Mouse (Mus musculus): ENCODE measurements around the gene Ppfia1.

Ppfia1 gene

DNA sequence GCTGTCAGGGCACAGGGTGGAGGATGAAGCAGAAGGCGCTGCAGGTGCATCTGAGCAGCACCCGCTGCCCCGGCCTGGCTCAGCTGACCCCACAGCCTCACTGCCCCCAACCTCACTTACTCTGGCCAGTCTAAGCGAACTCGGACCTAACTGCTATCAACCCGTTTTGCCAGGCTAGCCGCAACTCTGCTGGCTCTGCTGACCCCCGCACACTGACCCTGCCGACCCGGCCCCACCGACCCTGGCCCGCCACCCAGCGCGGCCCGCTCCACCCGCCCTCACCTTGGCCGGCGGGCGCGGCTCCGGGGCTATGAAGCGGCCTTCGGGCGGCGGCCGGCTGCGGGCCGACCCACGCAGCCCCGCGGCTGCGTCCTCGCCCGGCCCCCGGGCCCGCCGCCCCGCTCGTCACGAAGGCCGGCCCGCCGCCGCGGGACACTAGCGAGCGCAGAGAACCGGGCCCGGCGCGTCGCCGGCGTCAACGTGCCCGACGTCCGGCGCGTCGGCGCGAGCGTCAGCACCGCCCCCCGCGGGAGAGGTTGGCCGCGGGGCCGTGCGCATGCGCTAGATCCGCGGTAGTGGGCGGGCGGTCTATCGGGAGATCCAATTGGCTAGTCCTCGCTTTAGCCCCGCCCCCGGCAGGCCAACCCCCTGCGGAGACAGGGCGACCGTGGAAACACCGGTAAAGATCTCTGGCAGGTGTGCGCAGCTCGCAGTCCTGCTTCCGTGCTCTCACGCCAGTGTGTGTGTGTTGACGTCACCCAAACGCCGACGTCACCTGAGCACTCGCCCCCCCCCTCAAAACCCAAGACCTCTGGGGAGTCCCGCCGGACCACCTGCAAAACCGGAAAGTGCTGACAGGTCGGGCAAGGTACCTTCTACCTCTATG is at the start of gene Ppfia1:
Gene Ppfia1 (minus strand): TSS at position 493 of the 886 bp plus-strand sequence.
- peak; percentile 91 to 97 for DNase-seq (ENCODE audit: low spot score in 2 of 2)

DNA sequence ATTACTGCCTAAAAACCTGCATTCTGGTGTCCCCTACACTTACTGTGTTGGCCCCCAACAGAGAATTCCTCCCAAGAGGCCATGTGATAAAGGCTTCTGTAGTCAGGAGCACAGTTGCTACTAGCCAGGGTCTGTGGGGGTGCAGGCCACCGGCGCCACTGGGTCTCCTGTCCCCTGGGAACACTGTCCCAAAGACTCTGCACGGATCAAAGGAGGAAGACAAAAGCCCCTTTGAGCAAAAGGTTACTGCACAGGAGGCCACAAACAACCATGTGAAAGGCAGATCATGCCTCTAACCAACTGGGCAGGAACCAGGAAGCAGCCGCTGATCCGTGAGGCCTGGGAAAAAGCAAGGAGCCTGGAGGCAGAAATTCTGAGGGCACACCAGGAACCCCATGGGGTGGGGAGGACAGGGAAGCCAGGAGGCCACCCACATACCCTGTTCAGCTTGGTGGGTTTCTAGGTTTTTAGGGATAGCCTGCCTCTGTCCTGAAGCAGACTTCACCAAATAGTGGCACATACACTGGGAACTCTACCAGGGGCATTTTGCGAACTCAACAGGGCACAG is 46.9 kb upstream of the Ppfia1 start:
- no peak for DNase-seq (ENCODE audit: low spot score in 2 of 2)

DNA sequence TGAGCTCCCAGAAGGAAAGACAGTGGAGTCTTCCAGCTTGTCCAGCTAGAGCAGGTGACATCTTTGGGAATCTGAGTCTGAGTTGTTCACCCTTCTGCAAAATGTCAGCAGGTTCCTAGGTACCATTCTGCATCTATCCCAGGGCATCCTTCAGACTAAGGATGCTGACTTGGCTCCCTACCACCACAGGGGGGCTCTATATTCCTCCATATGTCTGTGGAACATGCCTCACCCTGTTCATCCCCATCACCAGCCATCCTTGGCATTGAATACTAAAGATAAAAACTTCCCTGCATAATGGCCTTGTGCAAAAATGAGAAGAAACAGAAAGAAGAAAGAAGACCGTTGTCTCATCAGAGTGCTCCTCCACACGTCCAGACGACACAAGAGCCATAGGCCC is 36.0 kb upstream of the Ppfia1 start:
- no peak for DNase-seq (ENCODE audit: low spot score in 2 of 2)

DNA sequence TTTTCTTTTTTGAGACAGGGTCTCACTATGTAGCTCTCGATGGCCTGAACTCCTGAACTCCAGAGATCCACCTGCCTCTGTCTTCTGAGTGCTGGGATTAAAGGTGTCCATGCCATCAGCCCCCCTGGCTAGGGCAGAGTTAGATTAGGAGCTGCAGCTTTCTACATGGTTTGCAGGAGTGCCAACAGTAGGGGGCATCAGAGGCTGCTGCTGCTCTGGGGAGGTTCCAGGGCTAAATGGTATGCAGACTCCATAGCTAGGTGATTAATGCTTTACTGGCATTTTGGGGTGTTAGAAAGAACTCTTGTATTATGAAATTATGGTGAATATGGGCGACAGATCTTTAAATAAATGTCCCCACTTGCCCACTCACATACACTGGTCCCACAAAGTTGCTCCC is 33.8 kb upstream of the Ppfia1 start:
- peak; percentile 39 to 42 for DNase-seq (ENCODE audit: low spot score in 2 of 2)

DNA sequence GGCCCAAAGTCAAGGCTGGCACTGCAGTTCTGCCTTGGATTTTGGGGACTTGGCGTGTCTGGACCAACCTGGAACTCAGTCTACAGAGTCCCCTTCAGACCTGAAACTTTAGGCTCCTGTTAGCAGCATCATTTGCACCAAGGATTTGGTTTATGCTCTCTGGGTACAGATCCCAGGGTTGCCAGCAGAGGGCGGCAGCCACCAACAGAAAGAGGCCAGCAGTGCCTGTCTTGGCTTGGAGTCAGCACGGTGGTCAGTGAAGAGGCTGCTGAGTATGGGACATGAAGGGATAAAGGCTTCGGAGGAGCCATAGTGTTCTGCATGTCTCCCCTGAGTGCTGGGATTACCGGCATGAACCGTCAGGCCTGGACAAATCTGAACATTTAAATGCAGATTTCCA is 32.1 kb upstream of the Ppfia1 start:
- peak; percentile 53 to 56 for DNase-seq (ENCODE audit: low spot score in 2 of 2)

DNA sequence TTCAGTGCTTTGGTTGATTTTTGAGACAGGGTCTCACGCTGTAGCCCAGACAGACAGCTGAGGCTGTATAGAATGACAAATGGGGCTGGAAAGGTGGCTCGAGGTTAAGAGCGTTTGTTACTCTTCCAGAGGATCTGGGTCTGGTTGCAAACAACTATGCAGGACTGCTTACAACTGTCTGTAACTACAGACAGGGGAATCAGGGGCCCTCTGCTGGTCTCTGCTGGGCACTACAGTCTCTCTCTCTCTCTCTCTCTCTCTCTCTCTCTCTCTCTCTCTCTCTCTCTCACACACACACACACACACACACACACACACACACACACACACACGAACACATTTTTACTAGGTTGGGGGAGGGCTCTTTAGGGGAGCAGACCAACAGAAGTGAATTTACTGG is 30.1 kb upstream of the Ppfia1 start:
- DNase-seq (ENCODE audit: low spot score in 2 of 2) = peak in 1 of 2 experiments; percentile 21

DNA sequence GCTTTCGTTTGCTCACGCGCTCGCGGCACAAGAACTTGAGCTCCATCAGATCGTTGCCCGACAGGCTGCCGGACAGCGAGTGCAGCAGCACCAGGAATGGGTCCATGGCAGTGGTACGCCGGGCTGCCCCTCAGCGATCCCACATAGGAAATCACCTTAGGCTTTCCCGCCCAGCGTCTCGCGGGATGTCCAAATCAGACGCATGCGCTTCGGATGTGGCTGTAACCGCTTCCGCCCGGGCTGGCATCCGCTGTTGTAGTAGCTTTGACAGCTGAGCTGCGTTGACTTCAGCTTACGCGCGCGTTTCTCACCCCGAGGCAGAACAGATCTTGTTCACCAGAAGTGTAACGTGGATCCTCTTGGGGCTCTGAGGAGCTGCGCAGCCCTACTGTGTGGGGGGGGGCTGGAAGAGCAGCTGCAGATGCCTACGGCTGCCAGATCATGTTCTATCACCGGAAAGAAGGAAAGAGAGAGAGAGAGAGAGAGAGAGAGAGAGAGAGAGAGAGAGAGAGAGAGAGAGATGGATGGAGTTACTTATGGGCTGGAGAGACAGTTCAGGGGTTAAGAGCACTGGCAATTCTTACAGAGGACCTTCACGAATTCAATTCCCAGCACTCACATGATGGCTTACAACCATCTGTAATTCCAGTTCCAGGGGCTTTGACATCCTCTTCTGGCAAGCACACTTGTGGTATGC is 28.9 kb upstream of the Ppfia1 start, which contains the start of gene Fadd:
Gene Fadd (minus strand): TSS at position 180 of the 697 bp plus-strand sequence.
- DNase-seq (ENCODE audit: low spot score in 2 of 2) = peak; percentile 89 to 93

DNA sequence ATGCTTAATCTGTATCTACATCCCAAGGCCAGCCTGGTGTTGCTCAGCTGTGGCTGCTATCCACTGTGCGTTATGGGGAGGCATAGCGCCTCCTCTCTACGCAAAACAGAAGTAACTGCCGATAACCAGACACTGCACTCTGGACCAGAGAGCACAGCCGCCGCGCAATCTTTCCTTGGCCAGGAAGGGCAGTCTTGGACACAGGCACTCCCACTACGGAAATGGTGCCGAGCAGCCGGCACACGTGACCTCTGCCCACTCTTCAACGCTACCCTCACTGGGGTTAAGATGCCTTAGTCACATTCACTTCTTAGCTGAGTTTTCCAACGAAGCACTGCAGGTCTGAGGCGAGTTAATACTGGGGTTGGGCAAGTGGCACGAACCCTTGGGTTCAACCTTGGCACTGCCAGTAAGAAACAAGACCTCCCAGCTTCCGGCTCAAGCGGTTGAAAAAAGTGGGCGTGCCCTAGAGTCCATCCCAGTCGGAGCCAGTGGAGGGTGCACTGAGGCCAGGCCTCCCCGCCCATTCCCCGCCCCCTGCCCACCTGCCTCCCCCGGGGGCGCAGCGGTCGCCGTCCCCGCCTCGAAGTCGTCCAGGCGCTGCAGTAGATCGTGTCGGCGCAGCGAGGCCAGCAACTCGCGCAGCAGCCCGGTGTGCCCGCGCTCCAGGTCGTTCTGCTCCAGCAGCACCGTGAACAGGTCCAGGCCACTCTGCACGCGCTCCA is 28.2 kb upstream of the Ppfia1 start:
- DNase-seq (ENCODE audit: low spot score in 2 of 2) = peak in 1 of 2 experiments; percentile 36

DNA sequence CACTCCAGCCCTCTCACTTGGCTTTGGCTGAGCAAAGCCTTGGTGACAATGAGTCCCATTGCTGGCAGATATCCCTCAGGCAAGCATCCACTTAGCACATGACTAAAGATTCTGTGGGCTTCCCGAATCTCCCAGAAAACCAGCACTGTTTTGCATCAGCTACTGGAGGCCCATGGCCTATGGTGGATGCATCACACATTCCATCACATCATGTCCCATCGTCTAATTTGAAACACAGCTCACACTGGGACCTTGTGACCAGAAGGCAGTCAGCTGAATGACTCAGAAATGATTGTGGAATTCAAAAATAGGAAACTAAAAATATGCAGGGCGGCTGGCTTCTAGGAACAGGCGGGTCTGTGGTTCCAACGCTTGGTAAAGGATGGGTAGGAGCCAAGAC is 24.3 kb upstream of the Ppfia1 start:
- no peak for DNase-seq (ENCODE audit: low spot score in 2 of 2)

DNA sequence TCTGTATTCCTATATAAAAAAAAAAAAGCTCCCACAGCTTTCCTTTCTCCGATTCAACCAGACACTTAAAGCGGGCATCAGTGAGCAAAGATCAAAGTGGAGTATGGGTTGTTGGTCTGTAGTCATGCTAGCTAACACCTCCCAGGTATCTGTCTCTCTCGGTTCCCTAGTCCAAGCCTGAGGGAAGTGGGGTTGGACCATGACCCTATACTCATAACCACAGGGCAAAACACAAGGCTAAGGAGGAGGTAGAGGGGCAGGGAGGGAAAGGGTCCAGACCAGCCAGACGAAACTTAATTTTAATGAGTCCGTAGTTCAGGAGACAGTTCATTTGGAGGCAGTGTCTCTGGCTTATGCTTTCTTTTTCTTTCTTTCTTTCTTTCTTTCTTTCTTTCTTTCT is 18.7 kb upstream of the Ppfia1 start:
- no peak for DNase-seq (ENCODE audit: low spot score in 2 of 2)

DNA sequence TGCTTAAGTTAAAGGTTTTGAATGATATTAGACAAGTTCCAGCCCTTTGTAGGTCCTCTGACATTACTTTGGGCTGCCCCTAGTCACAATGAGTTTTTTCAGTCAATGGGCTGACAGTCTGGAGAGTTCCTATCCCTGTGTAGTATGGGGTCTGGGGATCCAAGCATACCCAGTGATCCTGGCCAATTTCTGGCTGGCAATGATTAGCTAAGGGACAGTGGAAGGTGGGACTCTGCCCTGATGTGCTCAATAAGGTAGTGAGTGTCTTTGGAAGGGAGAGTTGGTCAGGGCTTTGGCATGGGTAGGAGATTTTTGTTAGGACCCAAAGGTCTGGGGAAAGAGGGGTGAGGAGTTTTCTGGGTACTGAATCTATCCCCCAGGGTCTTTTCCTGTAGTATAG is 18.1 kb upstream of the Ppfia1 start:
- DNase-seq (ENCODE audit: low spot score in 2 of 2) = no peak

DNA sequence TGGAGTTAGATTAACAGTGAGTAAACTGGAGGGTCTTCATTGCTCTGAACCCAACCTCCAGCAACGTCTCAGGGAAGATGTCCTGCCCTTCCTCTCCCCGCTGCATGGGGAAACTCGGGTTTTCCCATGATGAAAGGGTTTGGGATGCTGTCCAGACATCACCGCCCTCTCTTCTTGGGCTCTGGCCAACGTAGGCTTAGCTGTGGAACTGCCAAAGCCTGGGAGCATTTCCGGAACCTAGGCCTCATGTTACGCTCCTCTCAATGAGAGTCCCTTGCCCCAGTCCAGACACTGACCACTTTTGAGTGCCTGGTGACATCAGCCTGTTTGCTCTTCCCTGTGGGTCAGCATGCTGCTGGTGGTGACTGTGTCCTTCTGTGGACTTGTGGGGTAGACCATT is 15.9 kb upstream of the Ppfia1 start:
- no peak for DNase-seq (ENCODE audit: low spot score in 2 of 2)

DNA sequence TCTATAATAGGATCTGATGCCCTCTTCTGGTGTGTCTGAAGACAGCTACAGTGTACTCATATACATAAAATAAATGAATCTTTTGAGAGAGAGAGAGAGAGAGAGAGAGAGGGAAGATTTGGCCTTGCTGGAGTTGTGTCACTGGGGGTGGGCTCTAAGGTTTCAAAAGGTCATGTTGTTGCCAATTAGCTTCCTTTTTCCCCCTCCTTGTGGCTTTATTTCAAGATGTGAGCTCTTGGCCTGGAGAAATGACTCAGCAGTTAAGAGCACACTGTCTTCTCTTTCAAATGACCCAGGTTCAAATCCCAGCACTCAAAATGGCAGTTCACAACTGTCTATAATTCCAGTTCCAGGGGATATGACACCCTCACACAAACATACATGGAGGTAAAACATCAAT is 14.6 kb upstream of the Ppfia1 start:
- DNase-seq (ENCODE audit: low spot score in 2 of 2) = no peak

DNA sequence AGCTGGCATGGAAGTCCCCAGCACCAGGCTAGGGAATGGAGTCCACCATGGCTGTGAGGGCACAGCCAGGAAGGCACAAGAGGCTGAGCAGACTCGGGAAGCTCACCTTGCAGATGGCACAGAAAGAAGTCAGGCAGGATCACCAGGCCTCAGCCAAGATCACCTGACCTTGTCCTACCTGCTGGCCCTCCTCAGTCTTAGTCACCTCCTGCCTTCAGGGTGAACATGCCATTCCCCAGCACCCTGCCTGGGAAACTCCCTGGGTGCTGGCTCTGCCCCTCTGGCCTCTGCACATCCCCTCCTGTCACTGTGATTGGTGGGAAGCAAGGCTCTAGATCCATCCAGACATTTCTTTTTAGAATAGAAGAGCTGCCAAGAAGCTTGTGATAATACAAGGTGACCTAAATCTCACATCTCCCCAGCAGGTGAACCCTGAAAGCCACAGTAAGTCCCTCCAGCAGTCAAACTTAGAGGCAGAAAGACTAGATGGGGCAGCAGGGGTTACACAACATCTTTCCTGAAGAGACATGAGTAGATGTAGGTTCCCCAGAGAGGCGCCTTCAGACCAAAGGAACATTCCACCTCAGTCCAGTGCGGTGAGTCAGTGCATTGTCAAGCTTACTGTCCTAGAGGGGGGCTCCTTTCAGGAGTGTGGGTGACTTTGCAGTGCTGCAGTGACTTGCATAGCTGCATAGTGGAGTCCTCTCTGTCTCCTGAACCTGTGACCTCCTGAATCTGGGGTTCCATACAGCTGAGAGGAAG is 13.6 kb upstream of the Ppfia1 start:
- no peak for DNase-seq (ENCODE audit: low spot score in 2 of 2)

DNA sequence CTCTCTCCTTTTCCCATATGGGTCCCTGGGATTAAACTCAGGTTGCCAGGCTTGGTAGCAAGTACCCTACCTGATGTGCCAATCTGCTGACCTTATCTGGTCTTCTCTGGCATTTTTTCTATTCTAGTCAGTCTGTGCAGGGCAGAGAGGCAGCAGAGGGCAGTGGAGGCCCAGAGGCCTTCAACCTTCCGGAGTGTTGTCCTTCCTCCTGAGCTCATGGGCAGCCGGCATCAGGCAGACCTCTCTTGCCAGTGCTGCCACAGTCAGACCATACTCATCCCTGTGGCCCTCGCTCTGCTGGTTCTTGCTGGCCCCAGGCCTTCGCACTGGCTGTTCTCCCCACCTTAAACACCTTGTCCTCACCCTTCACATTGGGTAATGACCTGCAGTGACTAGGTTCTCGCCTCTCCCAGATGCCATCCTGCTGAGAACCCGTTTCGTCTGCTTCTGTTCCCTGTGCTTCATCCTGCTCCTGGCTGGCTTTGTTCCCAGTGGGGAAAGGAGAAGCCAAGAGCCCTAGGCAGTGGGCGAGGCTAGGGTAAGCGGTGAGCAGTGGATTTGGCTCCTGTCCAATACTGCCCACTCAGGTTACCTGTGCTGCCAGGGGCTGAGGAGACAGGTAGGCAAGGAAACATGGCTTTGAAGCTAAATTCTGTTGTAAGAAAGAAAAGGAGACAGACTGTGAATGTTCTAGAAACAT is 10.1 kb upstream of the Ppfia1 start:
- DNase-seq (ENCODE audit: low spot score in 2 of 2) = no peak

DNA sequence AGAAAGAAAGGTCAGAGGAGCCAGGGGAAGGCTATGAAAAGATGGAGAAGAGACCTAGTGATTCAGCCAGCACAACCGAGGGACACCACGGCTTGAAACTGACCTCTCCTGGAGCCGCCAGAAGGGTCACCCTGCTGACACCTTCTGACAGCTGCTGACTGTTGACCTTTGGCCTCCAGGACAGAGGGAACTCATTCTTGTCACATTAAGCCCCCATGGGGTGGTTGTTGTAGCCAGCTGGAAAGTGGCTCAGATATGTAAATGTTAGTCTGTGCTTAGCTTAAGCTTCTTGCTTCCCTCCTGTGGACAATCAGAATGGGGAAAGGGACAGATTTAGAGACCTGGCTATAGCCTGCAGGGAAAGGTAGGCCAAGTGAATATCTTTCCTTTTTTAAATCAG is 8.5 kb upstream of the Ppfia1 start:
- DNase-seq (ENCODE audit: low spot score in 2 of 2) = no peak

DNA sequence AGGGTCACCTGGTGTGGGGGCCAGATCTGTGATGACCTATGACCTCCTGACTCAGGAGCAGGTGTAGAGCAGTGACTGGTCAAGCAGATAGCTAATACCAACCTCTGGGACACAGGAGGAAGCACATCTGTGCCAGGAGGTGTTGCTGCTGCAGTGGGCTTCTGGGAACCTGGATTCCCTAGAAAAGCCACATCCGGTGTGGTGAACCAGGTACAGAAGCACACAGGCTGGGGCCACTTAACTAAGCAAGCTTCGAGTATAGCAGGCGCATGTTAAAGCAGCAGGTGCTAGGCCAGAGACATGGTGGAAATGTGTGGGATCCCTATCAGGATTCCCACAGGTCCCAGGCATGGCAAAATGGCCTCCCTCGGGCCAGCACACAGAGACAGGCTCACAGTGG is 7.1 kb upstream of the Ppfia1 start:
- no peak for DNase-seq (ENCODE audit: low spot score in 2 of 2)

DNA sequence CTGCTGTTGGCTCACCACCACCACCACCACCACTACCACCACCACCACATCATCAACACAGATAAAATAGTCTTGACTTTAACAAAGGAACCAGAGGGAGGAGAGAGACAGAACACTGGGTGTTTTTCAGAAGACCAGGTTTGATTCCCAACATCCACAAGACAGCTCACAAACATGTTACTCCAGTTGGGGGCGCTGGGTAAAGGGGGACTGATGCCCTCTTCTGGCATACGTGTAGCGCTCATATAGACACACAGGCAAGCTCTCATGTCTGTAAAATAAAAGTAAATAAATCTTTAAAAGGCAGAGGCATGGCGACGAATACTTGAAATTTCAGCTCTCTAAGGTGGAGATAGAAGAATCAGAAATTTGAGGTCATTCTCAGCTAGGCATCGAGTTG is 5.0 kb upstream of the Ppfia1 start:
- no peak for DNase-seq (ENCODE audit: low spot score in 2 of 2)

DNA sequence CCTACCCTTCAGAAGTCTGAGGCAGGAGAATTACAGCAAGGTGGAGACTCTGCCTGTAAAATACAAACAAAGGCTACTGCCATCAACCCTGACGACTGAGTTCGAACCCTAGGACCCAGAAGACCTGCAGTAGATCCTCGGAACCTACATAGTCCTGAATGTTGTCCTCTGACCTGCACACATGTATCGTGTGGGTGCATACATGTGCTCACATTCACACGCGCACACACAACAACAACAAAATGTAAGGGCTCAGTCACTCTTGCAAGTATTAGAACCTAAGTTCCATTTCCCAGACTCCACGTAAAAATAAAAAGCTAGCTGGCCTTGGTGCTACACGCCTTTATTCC is 569 bp upstream of the Ppfia1 start:
- no peak for DNase-seq (ENCODE audit: low spot score in 2 of 2)

DNA sequence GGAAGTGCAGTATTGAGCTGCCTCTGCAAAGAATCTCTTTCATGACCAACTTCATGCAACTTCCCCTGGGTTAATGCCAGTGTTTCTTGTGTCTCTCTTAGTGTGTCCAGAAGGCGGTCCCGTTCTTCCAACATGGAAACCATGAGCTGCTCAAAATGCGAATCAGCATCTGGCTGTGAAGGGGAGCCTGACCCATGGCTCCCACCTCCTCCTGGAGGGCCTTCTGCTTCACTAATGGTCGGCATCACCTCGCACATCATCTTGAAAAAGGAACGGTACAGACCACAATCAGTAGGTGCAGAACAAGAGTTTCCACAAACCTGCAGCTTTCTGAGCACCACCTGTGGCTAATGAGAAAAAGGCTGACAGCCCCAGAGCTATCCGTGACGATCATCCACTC is 1.3 kb downstream of the Ppfia1 start:
- DNase-seq (ENCODE audit: low spot score in 2 of 2) = no peak

DNA sequence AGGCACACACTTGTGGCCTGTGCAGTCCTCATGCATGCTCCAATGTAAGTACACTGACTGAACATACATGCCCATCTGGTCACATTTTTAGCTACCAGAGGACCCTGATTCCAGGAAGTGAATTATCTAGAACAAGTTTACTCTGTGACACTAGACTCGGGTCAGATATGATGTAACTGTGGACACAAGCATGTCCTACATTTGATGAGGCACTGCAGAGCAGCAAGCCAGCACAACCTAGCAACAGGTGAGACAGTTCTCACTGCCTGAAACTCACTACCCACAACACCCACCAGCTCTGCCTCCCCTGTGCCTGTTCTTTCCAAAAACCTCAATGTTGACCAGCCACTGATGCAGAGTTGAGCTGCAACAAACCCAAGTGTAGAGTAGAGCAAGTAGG is 2.7 kb downstream of the Ppfia1 start:
- no peak for DNase-seq (ENCODE audit: low spot score in 2 of 2)

Data from frontal cortex, postnatal 25 days (tissue).